ENCODE assay signal across 2 mouse cellular contexts in the genomic region with DNA sequence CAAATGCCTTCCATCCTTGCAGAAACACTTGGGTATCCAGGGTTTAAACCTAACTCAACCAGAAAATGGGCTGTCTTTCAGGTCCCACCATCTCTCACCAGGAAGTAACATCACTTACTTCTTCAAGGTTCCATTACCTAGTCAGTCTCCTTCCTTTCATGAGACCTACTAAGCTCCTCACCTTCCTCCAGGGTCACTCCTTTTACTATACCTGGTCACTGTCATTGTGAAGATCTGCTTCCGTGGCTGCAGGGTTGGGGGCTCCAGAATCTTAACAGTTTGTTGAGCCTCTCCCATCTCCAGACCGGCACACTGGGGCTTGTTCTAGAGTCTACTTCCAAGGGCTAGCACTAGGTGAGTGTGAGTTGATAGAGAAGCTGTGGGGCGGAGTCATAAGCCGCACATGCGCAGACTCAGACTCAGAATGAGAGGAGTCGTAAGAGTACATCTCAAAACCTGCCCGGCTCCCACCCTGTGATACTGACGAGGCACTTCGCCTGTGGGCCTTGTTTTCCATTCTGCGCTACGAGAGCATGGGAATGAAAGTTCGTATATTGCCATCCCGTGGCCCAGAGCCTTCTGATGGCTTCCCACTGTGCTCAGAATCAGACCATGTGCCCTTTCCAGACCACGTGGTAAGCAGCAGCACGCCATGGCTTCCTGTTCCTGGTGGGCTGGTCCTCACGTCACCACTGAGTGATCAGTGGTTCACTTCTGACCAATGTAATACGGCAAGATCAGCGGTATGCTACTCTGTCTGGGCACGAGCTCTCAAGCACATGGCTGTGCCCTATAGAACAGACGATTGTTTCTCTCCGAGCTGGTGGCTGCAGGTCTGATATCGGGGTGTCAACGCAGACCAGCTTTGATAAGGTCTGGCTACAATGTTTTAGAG.
TF ChIP-seq lines count a peak whose summit lies in the region.

No protein-coding gene starts in this region.

TF ChIP-seq in CH12.LX, 34 proteins besides CTCF, POLR2A, EP300 and RAD21:
- TF ChIP-seq SMC3 (IDR thresholded peaks at IDR 0.05; ENCODE audit: low read depth, low read length) (no peak), MYC (IDR thresholded peaks at IDR 0.05; ENCODE audit: low read depth, low read length) (0 out of 2 replicates have a peak, but pooled peaks have one; percentile 37), USF1 (IDR thresholded peaks at IDR 0.05; ENCODE audit: low read depth, low read length) (no peak), E2F4 (IDR thresholded peaks at IDR 0.05; ENCODE audit: insufficient replicate concordance, low read depth, low read length) (no peak), ZNF384 (IDR thresholded peaks at IDR 0.05; ENCODE audit: low read depth, low read length) (no peak), MEF2A (IDR thresholded peaks at IDR 0.05; ENCODE audit: borderline replicate concordance, low read depth, low read length) (no peak), USF2 (conservative IDR thresholded peaks at IDR 0.05; ENCODE audit: low read depth, low read length) (no peak), MAX (IDR thresholded peaks at IDR 0.05; ENCODE audit: low read length) (peak; percentile 72), JUND (conservative IDR thresholded peaks at IDR 0.05; ENCODE audit: low read depth, low read length) (no peak), NELFE (IDR thresholded peaks at IDR 0.05; ENCODE audit: low read depth, low read length) (no peak)

TF ChIP-seq in MEL, 35 proteins besides CTCF, POLR2A, EP300 and RAD21:
- TF ChIP-seq RCOR1 (IDR thresholded peaks at IDR 0.05; ENCODE audit: low read depth, low read length) = no peak
- peak; percentile 100 for TF ChIP-seq MYC (IDR thresholded peaks at IDR 0.05; ENCODE audit: low read depth, low read length)
- TF ChIP-seq MAX (IDR thresholded peaks at IDR 0.05; ENCODE audit: low read length) = peak; percentile 100
- TF ChIP-seq CHD2 (IDR thresholded peaks at IDR 0.05; ENCODE audit: low read length) = no peak
- TF ChIP-seq E2F4 (IDR thresholded peaks at IDR 0.05; ENCODE audit: borderline replicate concordance, low read depth, low read length) = no peak
- peak; percentile 56 for TF ChIP-seq TCF12 (IDR thresholded peaks at IDR 0.05; ENCODE audit: low read depth, low read length)
- TF ChIP-seq USF2 (IDR thresholded peaks at IDR 0.05; ENCODE audit: borderline replicate concordance in 1 of 2, insufficient read depth in 1 of 2, low read depth in 1 of 2, low read length in 2 of 2) = 0 out of 4 replicates have a peak, but pooled peaks of 1 of the 2 experiments have one; percentile 44
- TF ChIP-seq TAL1 (IDR thresholded peaks at IDR 0.05; ENCODE audit: low read length) = no peak
- TF ChIP-seq POLR2AphosphoS5 (IDR thresholded peaks at IDR 0.05; ENCODE audit: borderline replicate concordance, low read depth, low read length) = peak; percentile 95; the same call in 1 of the 2 replicates
- TF ChIP-seq POLR2AphosphoS2 (IDR thresholded peaks at IDR 0.05; ENCODE audit: low read length) = peak; percentile 88
- no peak for TF ChIP-seq CHD1 (IDR thresholded peaks at IDR 0.05; ENCODE audit: low read depth, low read length)
- TF ChIP-seq UBTF (IDR thresholded peaks at IDR 0.05; ENCODE audit: borderline replicate concordance, insufficient read depth, low read depth, low read length) = no peak
- TF ChIP-seq ELF1 (IDR thresholded peaks at IDR 0.05; ENCODE audit: low read depth, low read length) = peak; percentile 94
- peak; percentile 92 for TF ChIP-seq ZMIZ1 (IDR thresholded peaks at IDR 0.05; ENCODE audit: low read depth, low read length)
- no peak for TF ChIP-seq SMC3 (IDR thresholded peaks at IDR 0.05; ENCODE audit: low read depth, low read length)
- peak; percentile 76 for TF ChIP-seq HCFC1 (IDR thresholded peaks at IDR 0.05; ENCODE audit: low read depth, low read length)
- TF ChIP-seq GABPA (IDR thresholded peaks at IDR 0.05; ENCODE audit: low read depth, low read length) = no peak
- no peak for TF ChIP-seq KAT2A (conservative IDR thresholded peaks at IDR 0.05; ENCODE audit: low read depth, low read length)
- peak; percentile 81 for TF ChIP-seq NRF1 (IDR thresholded peaks at IDR 0.05; ENCODE audit: insufficient read depth, low read depth, low read length, poor library complexity, severe bottlenecking)
- peak; percentile 97 for TF ChIP-seq ZKSCAN1 (IDR thresholded peaks at IDR 0.05; ENCODE audit: low read depth, low read length)
- TF ChIP-seq MAZ (IDR thresholded peaks at IDR 0.05; ENCODE audit: low read depth, low read length) = no peak
- TF ChIP-seq ZNF384 (IDR thresholded peaks at IDR 0.05; ENCODE audit: low read depth, low read length) = no peak
- TF ChIP-seq ETS1 (IDR thresholded peaks at IDR 0.05; ENCODE audit: low read depth, low read length) = peak; percentile 71
- peak; percentile 47; the same call in 1 of the 2 replicates for TF ChIP-seq GATA1 (IDR thresholded peaks at IDR 0.05; ENCODE audit: low read depth, low read length)
- no peak for TF ChIP-seq MYB (IDR thresholded peaks at IDR 0.05; ENCODE audit: low read depth, low read length)
- no peak for TF ChIP-seq MEF2A (IDR thresholded peaks at IDR 0.05; ENCODE audit: extremely low read depth, insufficient replicate concordance, low read depth, low read length, poor library complexity, severe bottlenecking)
- peak; percentile 95 for TF ChIP-seq SIN3A (IDR thresholded peaks at IDR 0.05; ENCODE audit: low read length)
- peak; percentile 81 for TF ChIP-seq TBP (IDR thresholded peaks at IDR 0.05; ENCODE audit: low read depth, low read length)
- peak; percentile 81 for TF ChIP-seq NELFE (IDR thresholded peaks at IDR 0.05; ENCODE audit: low read depth, low read length)
- TF ChIP-seq BHLHE40 (IDR thresholded peaks at IDR 0.05; ENCODE audit: borderline replicate concordance, low read depth, low read length) = no peak
- peak; percentile 93 for TF ChIP-seq USF1 (IDR thresholded peaks at IDR 0.05; ENCODE audit: low read depth, low read length)
- TF ChIP-seq MXI1 (IDR thresholded peaks at IDR 0.05; ENCODE audit: low read depth, low read length) = peak; percentile 100
- TF ChIP-seq MAFK (IDR thresholded peaks at IDR 0.05; ENCODE audit: borderline replicate concordance, low read depth, low read length) = no peak
- TF ChIP-seq ZC3H11A (IDR thresholded peaks at IDR 0.05; ENCODE audit: low read depth, low read length) = no peak
- no peak for TF ChIP-seq JUND (IDR thresholded peaks at IDR 0.05; ENCODE audit: low read depth, low read length)
